Mouse (Mus musculus) central nervous system, embryonic 18 days (tissue): ENCODE data around the gene Mapkapk5. TPM values are rescaled to one million over a fixed set of nuclear protein-coding genes. Genes with fewer than 3 reads are reported as not detected.

Experiments used
- polyA plus RNA-seq: library from polyadenylated mRNA; depleted of rRNA; stranded (reverse); fragments of >200 nt; gene quantifications from 2 replicates; pipeline ENCODE4 v1.2.3, GENCODE M21; 2012; rRNA removed

Gene Mapkapk5
- polyA plus RNA-seq = 126 and 129 TPM in 2 replicates

DNA sequence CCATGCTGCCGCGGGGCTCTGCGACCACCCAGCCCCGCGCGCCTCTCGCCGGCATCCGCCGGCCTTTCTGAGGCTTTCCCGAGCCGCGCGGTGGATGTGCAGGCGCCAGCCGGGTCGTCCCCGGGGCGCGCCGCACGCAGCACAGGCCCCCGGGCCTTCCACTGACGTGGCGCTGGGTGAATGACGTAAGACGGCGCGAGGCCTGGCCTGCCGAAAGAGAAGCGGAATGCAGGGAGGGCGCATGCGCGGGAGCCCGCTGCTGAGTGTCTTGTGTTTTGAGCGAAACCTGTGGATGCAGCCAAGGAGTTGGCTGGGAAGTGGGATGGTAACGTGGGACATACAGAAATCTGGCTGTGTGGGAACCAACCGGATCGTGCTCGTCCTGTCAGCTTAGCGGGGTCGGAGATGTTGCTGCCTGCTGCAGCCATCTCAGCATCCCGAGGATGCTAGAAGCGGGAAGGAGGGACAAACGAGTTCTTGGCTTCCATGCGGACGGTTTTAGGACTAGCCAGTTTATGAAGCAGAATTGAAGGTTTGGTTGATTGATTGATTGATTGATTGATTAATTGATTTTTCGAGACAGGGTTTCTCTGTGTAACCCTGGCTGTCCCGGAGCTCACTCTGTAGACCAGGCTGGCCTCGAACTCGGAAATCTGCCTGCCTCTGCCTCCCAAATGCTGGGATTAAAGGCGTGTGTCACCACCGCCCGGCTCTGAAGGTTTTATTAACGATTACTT lies at the start of gene Mapkapk5:
TSS of gene Mapkapk5 (minus strand) at position 113 of the 737 bp plus-strand sequence.

GRCm38 (mm10) chr5:121593451-121594401 lies 48.0 kb upstream of the Mapkapk5 start, which contains the start of gene Aldh2:
Aldh2 (minus strand) TSS chr5:121593824.

DNA sequence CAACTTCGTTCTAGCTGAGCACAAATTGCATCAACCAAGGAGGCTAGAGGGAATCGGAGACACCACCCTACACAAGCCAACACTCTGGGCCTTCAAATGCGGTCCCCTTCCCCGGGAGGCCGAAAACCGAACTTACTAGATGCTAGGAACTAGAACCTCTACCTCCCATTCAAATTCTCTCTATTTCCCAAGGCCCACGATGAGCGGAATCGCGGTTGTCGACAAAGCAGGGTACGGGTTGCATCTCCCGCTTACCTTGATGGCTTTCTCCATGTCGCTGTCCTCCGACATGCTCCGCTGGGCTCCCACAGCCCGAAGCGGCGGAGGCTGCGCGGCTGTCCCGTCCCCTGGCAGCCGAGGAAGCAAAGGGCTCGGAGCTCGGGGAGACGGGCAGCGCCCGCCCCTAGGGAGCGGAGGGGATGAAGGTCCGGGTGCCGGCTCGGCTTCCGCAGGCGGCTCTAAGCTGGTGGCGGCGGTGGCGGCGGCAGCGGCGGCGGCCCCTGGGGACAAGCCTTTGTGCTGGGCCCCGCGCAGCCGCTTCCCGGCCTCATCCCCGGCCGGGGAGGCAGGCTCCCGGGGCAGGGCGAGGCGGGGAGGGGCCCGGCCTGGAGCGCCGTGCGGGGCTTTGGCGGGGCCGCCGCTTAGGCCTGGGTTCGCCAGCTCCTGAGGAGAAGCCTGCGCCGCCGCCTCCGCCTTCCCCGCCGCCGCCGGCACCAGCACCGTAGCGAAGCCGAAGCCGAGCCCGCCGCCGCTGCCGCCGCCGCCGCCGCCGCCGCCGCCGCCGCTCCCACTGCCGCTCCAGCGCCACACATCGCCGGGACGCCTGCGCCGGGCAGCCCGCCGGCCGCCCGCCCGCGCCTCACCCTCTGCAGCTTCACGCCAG lies 554 bp downstream of the Mapkapk5 start, which contains the start of the genes Adam1a and Gm42878:
TSS of gene Adam1a (minus strand) at position 573 of the 883 bp plus-strand sequence.
TSS of gene Gm42878 (minus strand) at position 573 of the 883 bp plus-strand sequence.

GRCm38 (mm10) chr5:121503231-121503630 lies 42.5 kb downstream of the Mapkapk5 start, which contains the start of gene Adam1b:
Adam1b (minus strand) TSS chr5:121503435.

Other genes starting within 250 kb of the Mapkapk5 start
- gene Trafd1, start 160.3 kb downstream of the Mapkapk5 start, polyA plus RNA-seq = 168 and 172 TPM in 2 replicates
- gene Naa25, start 148.0 kb downstream of the Mapkapk5 start, polyA plus RNA-seq = 33.8 and 35.4 TPM in 2 replicates
- gene Tmem116, start 94.0 kb downstream of the Mapkapk5 start, polyA plus RNA-seq = 1.3 and 2.2 TPM in 2 replicates
- gene Erp29, start 93.4 kb downstream of the Mapkapk5 start, polyA plus RNA-seq = 141 and 157 TPM in 2 replicates
- not detected in 2 replicates for gene Adam1b, start 42.5 kb downstream of the Mapkapk5 start, polyA plus RNA-seq
- 35.6 and 38.7 TPM in 2 replicates for gene Adam1a, start 423 bp downstream of the Mapkapk5 start, polyA plus RNA-seq
- 0.14 and 0.36 TPM in 2 replicates for gene Gm42878, start 423 bp downstream of the Mapkapk5 start, polyA plus RNA-seq
- gene Aldh2, start 47.9 kb upstream of the Mapkapk5 start, polyA plus RNA-seq = 133 and 141 TPM in 2 replicates
- 2.3 and 2.4 TPM in 2 replicates for gene Acad12, start 73.0 kb upstream of the Mapkapk5 start, polyA plus RNA-seq
- 1.4 and 2.0 TPM in 2 replicates for gene Acad10, start 114.6 kb upstream of the Mapkapk5 start, polyA plus RNA-seq
- gene Brap, start 114.7 kb upstream of the Mapkapk5 start, polyA plus RNA-seq = 34.8 and 36.3 TPM in 2 replicates
- gene Atxn2, start 165.4 kb upstream of the Mapkapk5 start, polyA plus RNA-seq = 129 and 141 TPM in 2 replicates